Mouse (Mus musculus) hindbrain, embryonic 15.5 days (tissue): ENCODE data around the gene Ckap5. TPM values are rescaled to one million over a fixed set of nuclear protein-coding genes. Genes with fewer than 3 reads are reported as not detected.

Source experiments
- ATAC-seq: fragments of 200-750 bp; cut with Nextera tagmentation; 2 replicates; pipeline ENCODE4 v1.8.0; 2017; ENCODE audit warnings: low read depth, moderate number of reproducible peaks, moderate TSS enrichment; ENCODE audit not compliant: low FRiP score
- H3K27ac ChIP-seq: fragments of 300-500 bp; sonication (generic); replicated peaks from 2 replicates; pipeline ENCODE4 v1.5.1; 2015; ENCODE audit warnings: mild to moderate bottlenecking, inconsistent platforms
- H3K27me3 ChIP-seq: fragments of 300-500 bp; sonication (generic); 2 replicates; pipeline ENCODE4 v1.6.1; 2015; ENCODE audit warnings: control low read depth, inconsistent platforms
- H3K36me3 ChIP-seq: fragments of 300-500 bp; sonication (generic); 2 replicates; pipeline ENCODE4 v1.6.1; 2015; ENCODE audit warnings: control low read depth, inconsistent platforms
- H3K4me1 ChIP-seq: fragments of 300-500 bp; sonication (generic); replicated peaks from 2 replicates; pipeline ENCODE4 v1.6.1; 2015; ENCODE audit warnings: control low read depth, inconsistent platforms
- H3K4me2 ChIP-seq: fragments of 300-500 bp; sonication (generic); 2 replicates; pipeline ENCODE4 v1.6.1; 2015; ENCODE audit warnings: moderate library complexity, mild to moderate bottlenecking, inconsistent platforms
- H3K4me3 ChIP-seq: fragments of 300-500 bp; sonication (generic); 2 replicates; pipeline ENCODE4 v1.5.1; 2015; ENCODE audit warnings: mild to moderate bottlenecking, inconsistent platforms
- H3K9ac ChIP-seq: fragments of 300-500 bp; sonication (generic); 2 replicates; pipeline ENCODE4 v1.6.1; 2015; ENCODE audit warnings: inconsistent platforms
- H3K9me3 ChIP-seq: fragments of 300-500 bp; sonication (generic); 2 replicates; pipeline ENCODE4 v1.6.1; 2016; ENCODE audit warnings: control low read depth, inconsistent platforms
- WGBS: fragments of 180-500 bp; shearing (Covaris S2); methylation state at CpG from one replicate; pipeline ENCODE4 v1.1.7; 2015; 5-methylcytosine and 5-hydroxymethylcytosine counted together
- polyA plus RNA-seq: library from polyadenylated mRNA; unstranded; fragments of >200 nt; fragmentation: Nextera tagmentation; extraction: Ambion mirVana; gene quantifications from 2 replicates; pipeline ENCODE4 v1.2.1, GENCODE M21; 2015

Ckap5 gene
- polyA plus RNA-seq, 1 experiment from 2014 or later: 92.1 TPM

DNA sequence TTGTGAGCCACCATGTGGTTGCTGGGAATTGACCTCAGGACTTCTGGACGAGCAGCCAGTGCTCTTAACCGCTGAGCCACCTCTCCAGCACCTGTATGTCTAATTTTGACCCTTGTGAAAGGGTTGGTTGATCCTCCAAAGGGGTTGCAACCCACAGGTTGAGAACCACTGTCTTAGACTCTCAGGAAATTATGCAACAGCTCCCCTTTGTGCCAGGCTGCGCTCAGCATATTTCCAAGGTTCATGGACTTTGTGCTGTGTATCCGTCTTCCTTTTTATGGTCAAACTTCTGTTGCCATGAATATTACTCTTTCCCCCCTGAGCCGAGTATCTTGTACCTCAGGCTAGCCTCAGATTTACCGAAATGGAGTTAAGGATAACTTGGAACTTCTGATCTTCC lies 134.4 kb downstream of the Ckap5 start:
- peaks cover 86% of the 10 kb centered on the region for H3K36me3 ChIP-seq
- H3K4me1 ChIP-seq: no peaks in the 10 kb centered on the region
- WGBS: 92% methylated on average over 6 of the region's 6 CpGs
- no peak overlapping the region for H3K4me3 ChIP-seq
- no peak overlapping the region for H3K9ac ChIP-seq
- no peak for ATAC-seq
- no peaks in the 10 kb centered on the region for H3K9me3 ChIP-seq
- no peaks in the 10 kb centered on the region for H3K27me3 ChIP-seq
- H3K27ac ChIP-seq: no peak overlapping the region
- H3K4me2 ChIP-seq: no peak overlapping the region

DNA sequence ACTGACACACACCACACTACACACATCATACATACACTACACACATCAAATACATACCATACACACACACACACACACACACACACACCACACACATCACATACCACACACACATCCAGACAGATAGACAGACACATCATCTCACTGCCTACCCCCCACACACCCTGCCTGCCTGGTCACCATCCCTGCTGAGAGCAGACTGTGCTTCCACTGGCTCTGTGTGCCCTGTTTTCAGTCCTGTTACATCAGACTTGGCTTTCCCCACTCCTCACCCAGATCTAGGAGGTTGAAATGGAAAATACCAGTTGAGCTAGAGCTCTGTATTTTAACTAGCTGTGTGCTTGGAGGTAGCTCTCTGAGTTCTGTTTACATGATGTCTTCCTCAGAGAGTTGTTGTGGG lies 138.2 kb downstream of the Ckap5 start:
- H3K9ac ChIP-seq: no peak overlapping the region
- H3K27ac ChIP-seq: no peak overlapping the region
- H3K27me3 ChIP-seq: no peaks in the 10 kb centered on the region
- H3K9me3 ChIP-seq: no peaks in the 10 kb centered on the region
- peaks cover 89% of the 10 kb centered on the region for H3K36me3 ChIP-seq
- H3K4me3 ChIP-seq: no peak overlapping the region
- no peaks in the 10 kb centered on the region for H3K4me1 ChIP-seq
- ATAC-seq: no peak
- no peak overlapping the region for H3K4me2 ChIP-seq

DNA sequence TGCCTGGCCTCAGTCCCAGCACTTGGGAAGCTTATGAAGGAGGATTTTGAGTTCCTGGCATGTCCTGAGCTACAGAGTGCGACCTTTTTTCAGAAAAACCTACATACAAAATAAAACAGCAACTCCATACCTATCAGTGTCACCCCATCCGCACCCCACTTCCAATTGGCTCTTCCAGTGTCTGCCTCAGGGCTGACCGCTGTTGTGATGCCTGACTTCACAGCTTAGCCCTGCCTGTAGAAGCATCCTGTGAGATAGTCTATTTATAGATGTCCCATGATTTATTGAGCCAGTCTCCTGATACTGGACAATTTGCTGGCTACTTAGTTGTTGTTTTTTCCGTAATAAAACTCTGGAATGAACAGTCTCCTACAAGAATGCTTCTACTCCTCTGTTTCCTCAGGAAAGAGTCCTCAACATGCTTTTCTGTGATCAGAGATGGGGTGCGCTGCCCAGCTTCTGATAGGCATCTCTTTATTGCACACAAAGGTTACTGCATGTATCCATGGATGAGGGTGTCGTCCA lies 139.9 kb downstream of the Ckap5 start:
- Histone ChIP-seq H3K4me3 (no peak overlapping the region), H3K9ac (no peak overlapping the region), H3K27me3 (no peaks in the 10 kb centered on the region), H3K27ac (no peak overlapping the region), H3K4me2 (no peak overlapping the region), H3K9me3 (no peaks in the 10 kb centered on the region), H3K4me1 (no peaks in the 10 kb centered on the region), H3K36me3 (peaks cover 88% of the 10 kb centered on the region)
- ATAC-seq: no peak
- WGBS: 94% methylated on average over 6 of the region's 6 CpGs

DNA sequence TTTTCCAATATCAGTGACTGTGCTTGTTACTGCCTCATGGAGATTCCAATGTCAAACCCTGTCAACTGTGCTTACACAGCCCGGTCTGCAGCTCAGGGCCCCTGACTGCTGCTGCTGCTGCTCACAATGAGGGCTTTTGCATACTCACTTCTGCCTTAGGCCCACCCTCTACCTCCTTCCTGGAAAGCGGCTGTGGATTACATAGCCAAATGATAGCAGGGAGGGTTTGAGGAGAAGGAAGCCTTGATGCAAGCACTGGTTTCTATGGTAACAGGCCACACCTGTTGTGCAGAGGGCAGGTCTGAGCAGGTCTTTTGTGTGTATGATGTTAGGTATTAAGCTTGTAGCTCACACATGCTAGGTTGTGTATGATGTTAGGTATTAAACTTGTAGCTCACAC lies 141.2 kb downstream of the Ckap5 start:
- Histone ChIP-seq H3K27ac (no peak overlapping the region), H3K4me3 (no peak overlapping the region), H3K9me3 (no peaks in the 10 kb centered on the region), H3K4me1 (no peaks in the 10 kb centered on the region), H3K27me3 (no peaks in the 10 kb centered on the region), H3K4me2 (no peak overlapping the region), H3K9ac (no peak overlapping the region), H3K36me3 (peaks cover 87% of the 10 kb centered on the region)
- ATAC-seq: no peak
- 88% methylated on average over 2 of the region's 2 CpGs for whole genome bisulfite sequencing

DNA sequence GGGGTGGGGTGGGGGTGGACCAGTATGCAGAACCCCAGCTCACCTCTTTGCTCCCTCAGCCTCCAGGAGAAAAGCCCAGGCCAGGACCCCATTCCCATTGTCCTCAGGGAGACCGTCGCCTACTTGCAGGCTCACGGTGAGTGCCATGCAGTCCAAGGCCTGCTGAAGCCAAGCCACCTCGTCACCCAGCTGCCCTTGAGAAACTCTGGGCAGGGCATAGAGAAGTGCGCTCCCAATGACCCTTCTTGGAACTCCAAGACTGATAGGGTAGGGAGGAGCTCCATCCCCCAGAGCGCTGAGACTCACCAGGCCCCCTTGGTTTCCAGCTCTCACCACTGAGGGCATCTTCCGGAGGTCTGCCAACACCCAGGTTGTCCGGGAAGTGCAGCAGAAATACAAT lies 142.8 kb downstream of the Ckap5 start:
- Histone ChIP-seq H3K27me3 (no peaks in the 10 kb centered on the region), H3K27ac (no peak overlapping the region), H3K9ac (no peak overlapping the region), H3K4me2 (no peak overlapping the region), H3K4me1 (no peaks in the 10 kb centered on the region), H3K36me3 (peaks cover 85% of the 10 kb centered on the region), H3K4me3 (no peak overlapping the region), H3K9me3 (no peaks in the 10 kb centered on the region)
- WGBS: 92% methylated on average over 8 of the region's 8 CpGs
- no peak for ATAC-seq

DNA sequence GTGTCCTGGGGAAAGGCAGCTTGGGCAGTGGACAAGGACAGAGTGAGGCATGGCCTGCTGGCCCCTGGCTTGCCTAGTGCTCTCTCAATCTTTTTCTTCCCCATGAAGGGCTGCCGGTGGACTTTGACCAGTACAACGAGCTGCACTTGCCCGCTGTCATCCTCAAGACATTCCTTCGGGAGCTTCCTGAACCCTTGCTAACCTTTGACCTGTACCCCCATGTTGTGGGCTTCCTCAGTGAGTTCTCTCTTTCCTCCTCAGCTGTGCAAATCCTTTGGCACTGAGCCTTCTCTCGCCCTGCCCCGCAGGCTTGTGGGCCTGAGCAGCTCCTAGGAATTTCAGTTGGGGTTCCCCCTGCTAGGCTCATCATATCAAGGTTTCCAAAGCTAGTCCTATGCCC lies 143.5 kb downstream of the Ckap5 start:
- ATAC-seq: no peak
- H3K9me3 ChIP-seq: no peaks in the 10 kb centered on the region
- H3K36me3 ChIP-seq: peaks cover 82% of the 10 kb centered on the region
- H3K4me2 ChIP-seq: no peak overlapping the region
- WGBS: 90% methylated on average over 6 of the region's 6 CpGs
- H3K4me3 ChIP-seq: no peak overlapping the region
- no peak overlapping the region for H3K9ac ChIP-seq
- no peak overlapping the region for H3K27ac ChIP-seq
- H3K4me1 ChIP-seq: no peaks in the 10 kb centered on the region
- H3K27me3 ChIP-seq: no peaks in the 10 kb centered on the region

Other genes starting within 250 kb of the Ckap5 start
- 157 and 161 TPM in 2 replicates for gene 1110051M20Rik, start 82.1 kb upstream of the Ckap5 start, polyA plus RNA-seq
- 5.2 and 5.4 TPM in 2 replicates for gene Lrp4, start 69.3 kb upstream of the Ckap5 start, polyA plus RNA-seq
- 0.14 and 0.22 TPM in 2 replicates for gene F2, start 109.7 kb downstream of the Ckap5 start, polyA plus RNA-seq
- 12.1 and 13.4 TPM in 2 replicates for gene Zfp408, start 123.0 kb downstream of the Ckap5 start, polyA plus RNA-seq
- 86.1 and 93.4 TPM in 2 replicates for gene Arhgap1, start 123.1 kb downstream of the Ckap5 start, polyA plus RNA-seq
- 34.0 and 34.8 TPM in 2 replicates for gene Atg13, start 183.8 kb downstream of the Ckap5 start, polyA plus RNA-seq
- 18.2 and 21.1 TPM in 2 replicates for gene Harbi1, start 184.1 kb downstream of the Ckap5 start, polyA plus RNA-seq
- gene Ambra1, start 203.4 kb downstream of the Ckap5 start, polyA plus RNA-seq: 22.8 and 27.7 TPM in 2 replicates